Mouse (Mus musculus) forebrain, postnatal 0 days (tissue): ENCODE measurements around the gene Srrm3. TPM values are rescaled to one million over a fixed set of nuclear protein-coding genes. Genes with fewer than 3 reads are reported as not detected.

Experiments
- ATAC-seq: fragments of 200-750 bp; cut with Nextera tagmentation; 2 replicates; pipeline ENCODE4 v1.8.0; 2017; ENCODE audit warnings: mild to moderate bottlenecking, moderate library complexity
- DNase-seq: peaks from one replicate; pipeline ENCODE4 v3.0.0-alpha.2; 2015
- H3K27ac ChIP-seq: fragments of 300-500 bp; sonication (generic); 2 replicates; pipeline ENCODE4 v1.5.1; 2014; ENCODE audit warnings: low read depth, mild to moderate bottlenecking, antibody characterized with exemption, low read length, moderate library complexity, mixed read lengths
- H3K27me3 ChIP-seq: fragments of 300-500 bp; sonication (generic); 2 replicates; pipeline ENCODE4 v1.6.1; 2014; ENCODE audit warnings: mild to moderate bottlenecking, low read length, mixed read lengths; ENCODE audit not compliant: insufficient read depth
- H3K36me3 ChIP-seq: fragments of 300-500 bp; sonication (generic); 2 replicates; pipeline ENCODE4 v1.6.1; 2014; ENCODE audit warnings: mild to moderate bottlenecking, moderate library complexity; ENCODE audit not compliant: insufficient read depth
- H3K4me1 ChIP-seq: fragments of 300-500 bp; sonication (generic); 2 replicates; pipeline ENCODE4 v1.6.1; 2014; ENCODE audit warnings: antibody characterized with exemption; ENCODE audit not compliant: insufficient read depth
- H3K4me2 ChIP-seq: fragments of 300-500 bp; sonication (generic); 2 replicates; pipeline ENCODE4 v1.6.1; 2014; ENCODE audit warnings: low read depth, mild to moderate bottlenecking, moderate library complexity
- H3K4me3 ChIP-seq: fragments of 300-500 bp; sonication (generic); 2 replicates; pipeline ENCODE4 v1.5.1; 2014; ENCODE audit warnings: low read depth, low read length, mixed read lengths
- H3K9ac ChIP-seq: fragments of 300-500 bp; sonication (generic); 2 replicates; pipeline ENCODE4 v1.6.1; 2014; ENCODE audit warnings: mild to moderate bottlenecking
- H3K9me3 ChIP-seq: fragments of 300-500 bp; sonication (generic); 2 replicates; pipeline ENCODE4 v1.6.1; 2016; ENCODE audit warnings: low read length
- CTCF ChIP-seq: sonication (generic); IDR thresholded peaks from 2 replicates; pipeline ENCODE4 v1.5.1; 2016; ENCODE audit warnings: antibody characterized with exemption, control low read depth, low read depth
- WGBS: fragments of 180-500 bp; shearing (Covaris S2); extraction: QIAGEN DNeasy Blood & Tissue Kit; methylation state at CpG from one replicate; pipeline ENCODE4 v1.1.7; 2014; 5-methylcytosine and 5-hydroxymethylcytosine counted together
- polyA plus RNA-seq: library from polyadenylated mRNA; unstranded; fragments of >200 nt; fragmentation: Nextera tagmentation; extraction: Ambion mirVana; gene quantifications from 2 replicates; pipeline ENCODE4 v1.2.1, GENCODE M21; 2015
- total RNA-seq: library from RNA; depleted of rRNA; stranded (reverse); fragments of >200 nt; gene quantifications from 2 replicates; pipeline ENCODE4 v1.2.3, GENCODE M21; 2014

Srrm3 gene
- total and polyA plus RNA-seq, 2 experiments from 2014 or later, result 44.6 to 70.5 TPM

- Histone ChIP-seq H3K27ac (peak within 1 kb of the TSS; percentile 93), H3K9me3 (no peaks in the 10 kb centered on the region), H3K36me3 (peaks cover 14% of the 10 kb centered on the region), H3K4me2 (peak within 1 kb of the TSS; percentile 94), H3K4me1 (peaks cover 7% of the 10 kb centered on the region), H3K9ac (peak within 1 kb of the TSS; percentile 99), H3K4me3 (peak within 1 kb of the TSS; percentile 91), H3K27me3 (no peaks in the 10 kb centered on the region)
- WGBS, result 3% methylated on average over 70 of the region's 70 CpGs
- DNase-seq (peak; percentile 100), ATAC-seq (peak; percentile 99)
- TF ChIP-seq CTCF, result peak; percentile 15; the same call in 1 of the 2 replicates
These were observed 27.9 kb upstream of the Srrm3 start, which contains the start of gene Mdh2 for GRCm38 (mm10) chr5:135778471-135779445. TSS of gene Mdh2 (plus strand) at chr5:135778480.

GRCm38 (mm10) chr5:135780331-135780730 lies 26.4 kb upstream of the Srrm3 start:
- H3K4me3 ChIP-seq, result no peak overlapping the region

GRCm38 (mm10) chr5:135782901-135783300 lies 23.8 kb upstream of the Srrm3 start:
- TF ChIP-seq CTCF, result no peak
- 95% methylated on average over 4 of the region's 4 CpGs for WGBS
- H3K4me2 ChIP-seq, result no peak overlapping the region

More at GRCm38 (mm10) chr5:135780331-135780730, 26.4 kb upstream of the Srrm3 start:
- no peak for TF ChIP-seq CTCF
- Histone ChIP-seq H3K9me3 (no peaks in the 10 kb centered on the region), H3K4me2 (no peak overlapping the region), H3K27me3 (no peaks in the 10 kb centered on the region), H3K36me3 (peaks cover 30% of the 10 kb centered on the region), H3K9ac (0 out of 2 replicates have a peak overlapping the region, but pooled peaks have one; percentile 99), H3K27ac (no peak overlapping the region), H3K4me1 (peaks cover 7% of the 10 kb centered on the region)
- 88% methylated on average over 8 of the region's 8 CpGs for WGBS
- DNase-seq (no peak), ATAC-seq (no peak)

GRCm38 (mm10) chr5:135793996-135794858 lies 12.5 kb upstream of the Srrm3 start:
- H3K36me3 ChIP-seq, result peaks cover 23% of the 10 kb centered on the region
- ATAC-seq, result peak; percentile 94
- no peaks in the 10 kb centered on the region for H3K9me3 ChIP-seq
- peak; percentile 90 for DNase-seq
- H3K4me3 ChIP-seq, result 0 out of 2 replicates have a peak overlapping the region, but pooled peaks have one; percentile 22
- H3K27me3 ChIP-seq, result no peaks in the 10 kb centered on the region
- TF ChIP-seq CTCF, result peak; percentile 99
- H3K4me1 ChIP-seq, result 0 out of 2 replicates have a peak, but pooled peaks cover 4% of the 10 kb centered on the region
- WGBS, result 7% methylated on average over 20 of the region's 20 CpGs
- H3K9ac ChIP-seq, result peak overlapping the region; percentile 35; the same call in 1 of the 2 replicates
- H3K27ac ChIP-seq, result peak overlapping the region; percentile 58
- H3K4me2 ChIP-seq, result peak overlapping the region; percentile 33

More at GRCm38 (mm10) chr5:135782901-135783300, 23.8 kb upstream of the Srrm3 start:
- Histone ChIP-seq H3K36me3 (peaks cover 56% of the 10 kb centered on the region), H3K9ac (no peak overlapping the region), H3K27ac (no peak overlapping the region), H3K4me3 (no peak overlapping the region), H3K27me3 (no peaks in the 10 kb centered on the region), H3K4me1 (peaks cover 7% of the 10 kb centered on the region), H3K9me3 (no peaks in the 10 kb centered on the region)
- ATAC-seq, result no peak
- no peak for DNase-seq

GRCm38 (mm10) chr5:135794859-135795181 lies 11.9 kb upstream of the Srrm3 start:
- DNase-seq (no peak), ATAC-seq (no peak)
- H3K4me1 ChIP-seq, result 0 out of 2 replicates have a peak, but pooled peaks cover 4% of the 10 kb centered on the region
- peaks cover 18% of the 10 kb centered on the region for H3K36me3 ChIP-seq
- WGBS, result 7% methylated on average over 5 of the region's 5 CpGs
- peak overlapping the region; percentile 35; the same call in 1 of the 2 replicates for H3K9ac ChIP-seq
- H3K4me3 ChIP-seq, result no peak overlapping the region
- H3K27ac ChIP-seq, result peak overlapping the region; percentile 58
- H3K9me3 ChIP-seq, result no peaks in the 10 kb centered on the region
- peak overlapping the region; percentile 33 for H3K4me2 ChIP-seq
- no peak for TF ChIP-seq CTCF
- no peaks in the 10 kb centered on the region for H3K27me3 ChIP-seq

- Histone ChIP-seq H3K36me3 (no peaks in the 10 kb centered on the region), H3K9ac (no peak overlapping the region), H3K4me3 (no peak overlapping the region), H3K9me3 (no peaks in the 10 kb centered on the region), H3K4me2 (no peak overlapping the region), H3K27me3 (no peaks in the 10 kb centered on the region), H3K4me1 (0 out of 2 replicates have a peak, but pooled peaks cover 5% of the 10 kb centered on the region), H3K27ac (no peak overlapping the region)
- peak; percentile 63 for TF ChIP-seq CTCF
- DNase-seq (no peak), ATAC-seq (no peak)
- 43% methylated on average over 4 of the region's 4 CpGs for WGBS
These were observed 6.9 kb upstream of the Srrm3 start for GRCm38 (mm10) chr5:135799746-135800145.
